Mouse (Mus musculus) adrenal gland, adult 18-20 months (tissue): ENCODE data around the gene Slc7a8. TPM values are rescaled to one million over a fixed set of nuclear protein-coding genes. Genes with fewer than 3 reads are reported as not detected.
"Not testable (repeated sequence)": the region's sequence is repeated elsewhere in the genome, so short reads cannot be mapped to it uniquely, and the experiment has no call there.

ENCODE experiments used
- DNase-seq, 2 experiments: peaks; one replicate each; pipeline ENCODE4 v3.0.0; 2021 to 2022; ENCODE audit warnings: low spot score in 2 of 2
- total RNA-seq, 2 experiments: library from RNA; stranded (reverse); gene quantifications; 1 replicate in 1 of 2; 2 replicates in 1 of 2; pipeline ENCODE4 v1.2.3; 2021

Slc7a8 gene
- total RNA-seq, 2 experiments from 2014 or later: 24.6 to 55.6 TPM

DNA sequence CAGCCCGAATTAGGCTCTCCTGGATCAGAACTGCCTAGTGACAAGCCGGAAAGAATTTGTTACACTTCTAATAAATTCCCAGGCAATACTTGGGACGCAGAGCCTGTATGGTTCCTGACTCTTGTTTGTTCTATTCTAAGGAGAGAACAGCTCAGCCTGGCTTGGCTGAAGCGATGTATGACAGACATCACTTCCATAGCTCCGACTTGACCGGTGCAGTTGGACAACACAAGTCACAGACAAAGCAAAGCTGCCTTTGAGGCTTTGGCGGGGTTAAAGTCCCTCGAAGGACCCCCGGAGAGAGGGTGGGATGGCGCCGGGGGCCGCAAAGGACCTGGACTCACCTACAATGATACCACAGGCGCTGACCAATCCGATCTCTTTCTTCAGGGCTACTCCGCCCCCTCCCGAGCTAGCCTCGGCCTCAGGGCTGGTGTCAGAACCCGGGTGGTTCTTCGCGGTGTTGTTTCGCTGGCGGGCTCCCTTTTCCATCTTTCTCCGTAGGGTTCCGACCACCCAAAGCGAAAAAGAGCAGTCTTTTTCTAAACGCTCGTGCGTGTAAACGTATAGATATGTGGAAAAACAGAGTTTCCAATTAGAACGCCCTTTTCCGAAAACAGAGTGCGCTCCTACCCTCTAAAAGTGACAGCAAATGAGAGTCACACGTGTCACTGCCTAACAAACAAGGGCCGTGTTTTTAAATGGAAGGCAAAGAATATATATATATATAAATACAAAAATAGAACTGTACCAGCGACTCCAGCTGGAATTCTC, 723 bp downstream of the Slc7a8 start:
- DNase-seq: peak; percentile 55 to 65

DNA sequence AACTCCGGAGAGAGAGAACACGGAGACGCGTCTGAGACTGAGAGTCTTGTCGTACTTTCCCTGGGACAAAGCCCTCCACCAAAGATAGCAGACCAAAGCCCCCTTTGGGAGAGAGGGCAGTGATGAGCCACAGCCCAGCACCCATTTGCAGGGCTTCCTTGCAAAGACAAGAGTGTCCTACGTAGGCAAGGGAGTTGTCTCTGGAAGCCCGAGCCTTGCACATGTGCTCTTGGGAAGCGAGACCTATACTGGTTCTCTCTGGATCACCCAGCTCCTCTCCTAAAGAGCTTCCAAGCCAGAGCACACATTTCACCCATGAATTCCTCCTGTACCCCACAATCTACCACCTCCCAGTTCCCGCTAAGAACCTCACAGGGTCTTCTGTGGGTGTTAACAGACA, 1.7 kb downstream of the Slc7a8 start:
- DNase-seq: no peak

DNA sequence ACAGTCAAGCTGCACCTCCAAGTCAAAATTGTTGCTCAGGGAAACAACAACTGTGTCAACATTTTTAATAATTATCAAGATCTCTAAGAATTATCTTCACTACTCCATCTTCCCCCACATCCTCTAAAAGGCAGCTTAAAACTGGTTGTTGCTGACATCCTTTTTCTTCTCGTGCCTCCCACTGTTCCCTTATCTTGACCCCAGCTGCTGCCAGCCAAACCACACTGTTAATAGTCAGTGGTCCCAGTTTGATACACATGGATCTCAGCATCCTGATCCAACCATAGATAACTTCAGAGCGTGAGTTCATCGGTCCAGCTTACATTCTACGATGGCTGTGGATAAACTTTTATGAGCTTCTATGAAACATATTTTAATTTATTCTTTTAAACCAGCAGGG, 3.9 kb downstream of the Slc7a8 start:
- no peak for DNase-seq

DNA sequence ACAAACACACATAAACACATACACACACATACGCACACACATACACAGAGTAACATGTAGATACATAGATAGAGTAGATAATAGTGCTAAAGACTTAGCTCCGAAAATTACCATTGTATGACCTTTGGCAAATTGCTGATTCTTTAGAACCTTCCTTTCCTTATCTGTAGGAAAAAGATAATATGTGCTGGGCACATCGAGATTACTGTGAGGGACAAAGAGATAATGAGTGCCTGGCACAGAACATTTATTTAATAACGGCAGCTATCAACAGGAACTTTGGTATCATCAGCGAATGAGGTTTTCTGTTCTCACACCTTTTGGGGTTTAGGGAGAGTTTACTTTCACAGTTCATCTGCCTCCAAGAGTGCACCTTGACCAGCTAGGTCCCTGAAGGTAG, 5.0 kb downstream of the Slc7a8 start:
- DNase-seq: no peak

DNA sequence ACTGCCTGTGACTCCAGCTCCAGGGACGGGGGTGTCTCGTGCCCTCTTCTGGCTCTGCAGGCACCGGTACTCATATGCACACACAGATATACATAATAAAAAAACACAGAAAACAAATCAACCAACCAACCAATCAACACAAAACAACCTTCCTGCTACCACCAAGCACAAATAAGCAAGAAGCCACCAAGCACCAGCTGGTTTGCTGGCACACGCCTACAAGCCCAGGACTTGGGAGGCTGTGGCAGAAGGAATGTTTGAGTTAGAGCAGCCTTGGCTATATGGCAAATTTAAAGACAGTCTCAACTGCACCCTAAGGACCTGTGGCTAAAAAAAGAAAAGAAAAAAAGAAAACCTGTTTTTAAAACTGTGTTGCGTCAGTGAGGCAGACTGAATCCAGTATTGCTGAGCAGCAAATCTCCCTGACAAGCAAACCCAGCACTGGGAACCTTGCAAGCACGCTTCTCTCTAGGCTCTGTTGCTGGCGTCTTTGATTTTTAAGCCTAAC, 6.2 kb downstream of the Slc7a8 start:
- DNase-seq: no peak

DNA sequence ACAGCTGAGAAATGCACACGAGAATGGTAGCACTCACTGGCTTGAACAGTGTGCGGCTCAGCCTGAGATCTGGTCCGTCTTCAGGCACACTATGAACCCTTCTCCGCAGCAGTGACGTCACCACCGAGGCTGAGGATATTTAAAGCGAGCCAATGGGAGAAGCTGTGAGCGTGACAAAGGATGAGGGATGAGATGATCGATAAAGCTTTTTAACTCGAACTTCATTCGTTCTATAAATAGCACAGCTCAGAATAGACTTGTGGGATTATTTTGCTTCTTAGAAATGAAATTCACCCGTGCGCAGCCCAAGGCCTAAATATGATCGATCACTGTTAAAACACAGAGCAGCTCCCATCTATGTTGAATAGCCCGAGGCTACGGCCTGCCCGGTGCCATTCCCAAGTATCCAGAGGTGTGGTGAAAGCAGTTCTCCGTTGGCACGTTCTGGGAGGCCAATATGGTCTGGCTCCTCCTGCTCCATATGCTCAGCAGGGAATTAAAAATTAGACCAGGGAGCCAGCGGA, 9.4 kb downstream of the Slc7a8 start:
- DNase-seq: no peak

DNA sequence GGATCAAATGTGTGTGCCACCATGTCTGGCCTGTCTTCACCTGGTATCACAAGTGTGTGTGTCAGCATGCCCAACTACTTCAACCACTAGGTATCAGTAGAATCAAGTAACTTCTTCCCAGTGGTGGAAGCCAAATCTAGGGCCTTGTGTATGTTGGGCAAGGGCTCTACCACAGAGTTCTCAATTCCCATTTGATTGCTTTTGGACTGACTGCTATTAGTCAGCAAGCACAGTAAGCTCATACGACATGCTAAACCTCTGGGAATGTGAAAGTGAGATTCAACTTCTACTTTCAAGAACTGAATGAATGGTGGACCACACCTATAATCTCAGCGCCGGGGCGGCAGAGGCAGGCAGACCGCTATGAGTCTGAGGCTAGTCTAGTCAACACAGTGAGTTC, 11.4 kb downstream of the Slc7a8 start:
- DNase-seq: no peak

DNA sequence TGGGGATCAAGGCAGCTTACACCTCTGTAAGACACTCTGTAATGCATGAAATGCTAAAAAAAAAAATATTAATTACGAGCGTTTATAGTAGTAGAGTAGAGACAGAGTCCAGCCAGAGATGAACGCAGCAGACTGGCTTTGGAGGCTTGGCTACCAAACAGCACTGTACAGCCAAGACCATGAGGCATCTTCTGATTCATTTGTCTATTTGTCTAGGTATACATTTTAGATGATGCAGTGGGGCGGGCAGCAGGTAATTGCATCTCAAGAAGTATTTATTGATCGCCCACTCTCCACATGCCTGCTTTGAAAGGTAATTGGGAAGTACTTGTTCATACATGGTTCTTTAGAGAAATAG, 12.7 kb downstream of the Slc7a8 start:
- DNase-seq: no peak

DNA sequence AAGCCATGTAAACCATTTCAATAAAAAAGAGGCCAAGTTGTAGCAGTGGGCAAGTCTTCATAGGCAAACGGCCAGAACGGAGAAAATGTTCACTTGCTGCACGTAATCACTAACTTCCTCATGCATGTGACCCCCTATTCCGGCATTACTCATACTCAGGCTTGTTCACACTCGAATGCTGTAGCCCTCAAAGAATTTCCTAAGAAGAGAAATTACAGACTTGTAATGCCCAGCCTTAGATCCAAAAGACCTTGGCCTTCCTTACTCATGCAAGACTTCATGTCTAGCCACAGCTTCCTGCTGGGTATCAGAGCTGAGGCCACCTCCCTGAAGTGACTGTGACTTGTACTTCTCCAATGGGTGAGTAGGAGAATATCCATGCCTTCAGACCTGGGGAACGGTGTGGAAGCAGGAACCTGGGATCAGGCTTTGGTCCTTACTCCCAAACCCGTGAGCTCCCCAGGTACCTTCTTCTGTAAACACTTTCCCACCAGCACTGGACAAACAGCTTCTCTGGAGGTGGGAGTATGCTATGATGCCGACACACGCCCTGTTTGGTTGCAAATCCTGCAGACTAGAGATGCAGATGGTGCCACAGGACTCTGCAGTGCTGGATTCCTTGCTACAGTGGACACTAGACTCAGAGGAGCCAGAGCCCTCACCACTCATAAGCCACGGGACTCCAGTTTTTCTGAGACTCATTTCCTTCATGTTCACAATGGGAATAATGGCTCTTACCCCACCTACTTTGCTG, 13.3 kb downstream of the Slc7a8 start:
- no peak for DNase-seq

DNA sequence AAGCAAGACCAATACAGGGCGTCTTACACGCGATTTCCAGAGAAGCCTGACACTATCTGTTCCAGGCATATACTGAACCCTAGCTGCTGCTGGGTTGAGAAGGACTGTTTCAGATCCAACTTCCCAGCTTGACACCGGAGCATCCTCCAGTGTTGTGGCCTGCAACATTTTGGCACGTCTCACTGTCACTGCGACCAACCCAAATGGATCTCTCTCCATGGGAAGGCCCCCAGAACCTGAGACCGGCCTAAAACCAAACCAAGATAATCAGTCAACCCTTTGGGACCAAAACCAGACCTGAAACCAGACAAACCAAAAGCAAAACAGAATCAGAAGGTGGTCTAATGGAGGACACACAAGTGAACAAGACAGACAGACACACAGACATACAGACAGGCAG, 14.8 kb downstream of the Slc7a8 start:
- DNase-seq: not testable (repeated sequence)

DNA sequence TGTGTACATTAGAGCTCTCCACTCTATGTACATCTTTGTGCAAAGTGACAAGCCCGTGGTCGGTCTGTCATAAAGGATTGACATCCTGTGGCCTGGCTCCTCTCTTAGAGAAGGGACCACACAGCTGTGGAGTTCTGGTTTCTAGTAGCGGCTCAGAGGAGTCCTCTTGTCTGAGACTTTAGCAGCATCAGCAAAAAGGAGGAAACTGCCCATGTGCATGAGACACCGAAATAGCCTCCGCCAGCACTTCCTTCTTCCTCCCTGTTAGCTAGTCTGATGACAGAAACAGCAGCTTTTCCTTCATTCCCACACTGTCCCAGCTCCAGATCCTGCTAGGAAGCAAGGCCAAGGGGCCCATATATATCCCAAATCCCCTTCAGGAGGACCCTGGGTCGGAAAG, 25.4 kb downstream of the Slc7a8 start:
- no peak for DNase-seq

DNA sequence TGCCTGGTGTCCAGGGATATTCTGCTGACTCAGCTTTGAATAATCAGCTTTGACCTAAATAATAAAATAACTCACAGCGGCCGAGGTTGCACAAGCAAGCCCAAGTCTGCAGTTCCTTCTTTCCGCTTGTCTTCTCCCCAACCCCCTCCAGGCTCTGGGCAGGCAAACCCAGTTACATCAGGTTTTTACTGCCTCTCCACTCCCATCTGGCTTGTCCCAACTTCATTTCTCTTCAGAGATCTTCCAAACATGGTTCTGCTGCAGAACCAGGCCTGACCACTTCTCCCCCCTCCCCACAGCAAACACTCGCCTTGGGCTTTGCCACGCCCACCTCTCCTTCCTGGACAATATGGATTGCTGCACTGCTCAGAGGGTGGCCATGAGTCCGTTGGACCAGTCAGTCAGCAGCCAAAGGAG, 27.1 kb downstream of the Slc7a8 start:
- DNase-seq: peak; percentile 35 to 42

DNA sequence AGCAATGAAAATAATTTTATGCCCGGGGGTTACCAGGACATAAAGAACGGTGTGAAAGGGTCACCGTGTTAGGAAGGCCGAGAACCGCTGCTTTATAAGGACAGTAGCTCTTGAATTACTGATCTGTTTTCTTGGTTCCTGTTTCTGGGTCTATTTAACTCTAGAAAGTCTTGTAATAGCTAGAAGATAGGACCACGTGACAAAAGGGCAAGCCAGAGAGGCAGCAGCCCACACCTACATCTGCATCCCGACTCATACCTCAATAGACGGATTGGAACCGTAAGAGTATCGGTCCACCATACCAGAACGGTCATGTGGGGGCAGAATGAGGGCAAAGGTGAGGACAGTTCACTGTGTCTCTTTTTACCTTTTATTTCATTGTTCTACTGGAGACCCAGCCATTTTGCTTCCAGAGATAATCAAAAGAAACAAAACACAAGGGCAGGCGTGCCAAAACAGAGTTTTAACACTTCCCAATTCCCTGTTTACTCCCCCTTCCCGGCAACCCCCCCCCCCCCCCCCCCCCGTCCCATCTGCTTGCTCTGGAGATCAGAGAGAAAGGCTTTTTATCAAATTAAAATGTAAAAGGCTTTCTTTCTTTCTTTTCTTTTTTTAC, 27.7 kb downstream of the Slc7a8 start:
- DNase-seq: no peak

DNA sequence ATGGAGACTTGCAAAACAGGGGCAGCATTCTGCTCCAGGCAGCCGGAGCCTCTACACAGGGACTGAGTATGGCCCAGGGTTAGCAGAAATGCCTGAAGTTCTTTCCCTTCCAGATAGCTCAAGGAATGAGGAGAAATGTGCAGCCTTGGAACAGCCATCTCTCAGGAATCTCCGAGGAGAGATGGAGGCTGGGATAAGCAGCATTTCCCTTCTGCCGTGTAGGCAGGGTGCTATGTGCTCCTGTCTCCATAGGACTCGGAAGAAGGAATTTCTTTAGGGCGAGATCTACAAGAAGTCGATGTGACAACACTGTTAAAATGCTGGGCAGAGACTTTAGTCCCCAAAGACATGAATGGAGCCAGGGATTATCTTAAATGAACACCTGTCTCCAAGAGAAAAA, 28.8 kb downstream of the Slc7a8 start:
- DNase-seq: no peak

DNA sequence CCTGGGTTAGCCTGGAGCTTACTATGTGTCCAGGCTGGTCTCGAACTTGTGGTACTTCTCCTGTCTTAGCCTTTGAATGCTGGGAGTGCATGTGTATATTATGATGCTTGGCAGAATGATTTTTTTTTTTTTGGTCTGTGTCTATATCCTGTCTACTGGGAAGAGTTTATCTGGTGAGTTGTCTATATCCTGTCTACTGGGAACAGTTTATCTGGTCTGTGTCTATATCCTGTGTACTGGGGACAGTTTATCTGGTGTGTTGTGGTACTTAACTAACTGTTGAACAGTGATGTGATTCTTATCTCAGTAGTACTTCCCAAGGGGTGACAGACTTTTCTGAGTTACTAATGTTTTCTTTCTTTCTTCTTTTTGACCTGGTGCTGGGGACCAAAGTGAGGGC, 30.0 kb downstream of the Slc7a8 start:
- DNase-seq: no peak

DNA sequence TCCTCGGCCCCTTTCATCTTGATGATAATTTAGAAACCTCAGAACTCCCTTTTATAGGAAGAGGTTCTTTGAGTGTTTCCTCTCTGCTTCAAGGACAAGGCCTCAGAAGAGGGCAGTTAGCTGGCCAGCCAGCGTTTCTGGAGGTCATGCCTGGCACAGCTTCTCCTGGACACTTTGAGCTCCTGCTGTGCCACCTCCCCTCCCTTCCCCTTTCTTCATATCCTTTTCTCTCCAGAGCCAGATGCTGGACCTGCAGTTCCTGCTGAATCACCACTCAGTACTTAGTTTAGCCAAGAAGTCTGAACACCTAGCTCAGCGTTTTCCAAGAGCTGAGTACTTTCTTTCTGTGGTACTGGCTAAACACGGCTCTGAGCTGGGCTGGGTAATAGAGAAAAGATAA, 32.5 kb downstream of the Slc7a8 start:
- peak in 1 of 2 experiments; percentile 21 for DNase-seq

DNA sequence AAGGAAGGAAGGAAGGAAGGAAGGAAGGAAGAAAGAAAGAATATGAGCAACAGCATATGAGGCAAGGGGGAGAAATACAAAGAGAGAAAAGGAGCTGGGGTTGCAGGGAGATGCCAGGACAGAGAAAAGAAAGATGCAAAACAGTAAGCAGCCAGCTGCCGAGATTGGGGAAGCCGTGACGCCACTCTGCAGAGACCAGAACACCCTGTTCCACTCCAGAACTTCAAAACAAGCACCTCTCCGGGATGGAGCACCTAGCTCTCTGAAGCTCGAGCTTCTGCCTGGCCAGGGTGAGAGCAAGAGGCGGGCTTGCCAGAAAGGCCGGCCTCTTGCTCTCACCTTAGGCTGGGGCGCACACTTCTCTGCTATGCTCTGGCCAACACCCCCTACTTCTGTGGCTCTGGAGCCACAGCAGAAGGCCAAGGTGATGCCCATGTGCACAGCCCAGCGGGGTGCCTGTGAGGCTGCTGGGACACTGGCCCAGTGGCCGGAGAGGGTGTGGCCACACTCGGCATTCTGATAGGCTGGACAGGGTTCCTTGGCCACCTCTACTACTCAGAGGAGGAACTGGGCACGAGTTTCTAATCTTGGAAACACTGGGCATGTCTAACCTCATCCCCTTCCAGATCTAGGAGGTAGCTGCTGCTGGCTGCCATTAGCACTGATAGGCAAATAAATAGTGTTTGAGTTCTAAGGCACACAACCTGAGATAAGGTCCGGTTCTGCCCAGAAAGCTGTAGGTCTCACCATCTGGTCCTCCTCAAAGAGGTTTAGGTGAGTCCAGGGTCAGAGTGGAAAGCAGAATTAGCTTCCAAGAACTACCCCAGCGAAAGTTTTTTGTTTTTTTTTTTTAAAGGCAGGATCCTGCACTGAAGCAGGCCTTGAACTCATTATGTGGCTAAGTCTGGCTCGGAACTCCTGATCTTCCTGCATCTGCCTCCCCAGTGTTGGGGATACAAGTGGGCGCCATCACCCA, 33.5 kb downstream of the Slc7a8 start:
- no peak for DNase-seq

DNA sequence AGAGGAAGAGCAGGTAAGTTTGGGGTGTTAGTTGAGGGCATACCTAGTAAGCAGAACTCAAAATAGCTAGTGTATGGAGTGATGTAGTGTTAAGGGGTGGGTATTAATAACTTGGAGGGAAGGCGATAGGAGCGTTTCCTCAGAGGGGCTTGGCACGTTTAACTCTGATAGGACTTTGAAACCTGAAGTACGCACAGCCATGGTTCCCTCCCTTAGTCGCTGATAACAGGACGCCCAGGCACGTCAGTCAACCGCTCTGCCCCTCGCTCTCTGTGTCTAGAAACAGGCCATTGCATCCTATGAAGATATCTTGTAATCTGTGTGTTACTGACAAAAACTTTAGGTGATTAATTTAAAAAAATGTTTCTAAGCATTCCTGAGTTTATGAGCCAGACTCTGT, 35.7 kb downstream of the Slc7a8 start:
- DNase-seq: no peak

DNA sequence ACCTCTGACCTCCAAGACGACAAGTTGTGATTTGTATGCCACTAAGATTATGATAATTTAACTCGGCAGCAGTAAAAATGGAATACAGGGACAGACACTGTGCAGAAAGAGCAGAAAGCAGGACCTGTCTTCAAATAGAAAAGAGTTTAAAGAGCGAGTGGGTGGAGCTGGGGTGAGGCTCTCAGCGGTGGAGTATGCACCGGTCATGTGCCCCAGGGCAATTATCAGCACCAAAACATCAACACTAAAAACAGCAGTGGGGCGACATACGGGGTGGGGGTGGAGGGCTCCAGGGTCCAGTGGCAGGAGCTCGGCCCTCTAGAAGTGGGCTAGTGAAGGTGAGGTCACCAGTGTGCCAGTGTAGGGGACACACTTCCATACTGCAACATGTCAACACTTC, 37.3 kb downstream of the Slc7a8 start:
- DNase-seq: no peak

DNA sequence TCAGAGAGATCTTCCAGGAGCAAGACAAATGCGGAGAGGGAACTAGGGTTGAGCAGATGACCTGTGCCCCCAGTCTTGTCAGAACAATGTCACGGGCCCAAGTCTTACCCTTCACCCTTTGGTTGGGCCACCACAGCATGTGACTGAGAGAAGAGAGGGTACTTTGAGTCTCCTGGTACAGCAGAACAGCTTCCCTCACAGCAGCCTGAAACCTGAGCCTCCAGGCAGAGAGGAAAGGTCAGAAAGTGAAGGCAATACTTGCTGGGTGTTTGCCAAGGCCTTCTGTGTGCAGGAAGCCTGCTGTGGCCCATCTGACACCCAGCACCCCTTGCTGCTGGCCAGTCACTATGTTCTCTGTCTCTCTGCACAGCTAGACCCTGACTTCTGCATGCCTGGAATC, 39.4 kb downstream of the Slc7a8 start:
- DNase-seq: peak in 1 of 2 experiments; percentile 25

DNA sequence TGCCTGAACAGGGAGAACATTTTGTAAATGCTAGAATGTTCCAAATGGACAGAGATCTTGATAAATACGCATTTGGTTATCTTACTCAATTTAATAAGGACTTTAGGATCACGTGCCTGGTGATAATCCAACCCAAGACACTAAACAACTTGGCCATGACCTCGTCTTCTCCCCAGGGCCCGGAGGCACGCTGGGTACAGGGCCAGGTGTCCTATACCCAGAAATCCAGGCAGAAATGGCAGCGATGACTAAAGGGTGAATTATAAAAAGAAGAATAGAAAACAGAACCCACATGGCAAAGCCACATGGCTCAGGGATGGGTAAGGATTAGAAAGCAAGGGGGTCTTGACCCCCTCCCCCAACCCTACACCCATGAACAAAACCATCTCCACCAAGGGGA, 40.0 kb downstream of the Slc7a8 start:
- DNase-seq: no peak
